Mouse (Mus musculus) CH12.LX (cell line): ENCODE measurements around the gene Ppm1l.

Source experiments
- BHLHE40 ChIP-seq: IDR thresholded peaks from 2 replicates; pipeline ENCODE4 v1.6.1; 2011; ENCODE audit warnings: mild to moderate bottlenecking, low read depth, low read length, improper control_type of control experiment
- CTCF ChIP-seq, 2 experiments: IDR thresholded peaks in 1 of 2; conservative IDR thresholded peaks in 1 of 2; 2 replicates each; pipeline ENCODE4 v1.5.1; 2011 to 2012; ENCODE audit warnings: low read depth in 2 of 2, low read length in 2 of 2, improper control_type of control experiment in 1 of 2, inconsistent platforms in 1 of 2, mild to moderate bottlenecking in 1 of 2, moderate library complexity in 1 of 2
- GABPA ChIP-seq: IDR thresholded peaks from 2 replicates; pipeline ENCODE4 v1.6.1; 2012; ENCODE audit warnings: low read depth, low read length, improper control_type of control experiment, inconsistent platforms; ENCODE audit not compliant: insufficient replicate concordance
- KAT2A ChIP-seq: IDR thresholded peaks from 2 replicates; pipeline ENCODE4 v1.6.1; 2012; ENCODE audit warnings: low read length, improper control_type of control experiment, inconsistent platforms; ENCODE audit not compliant: insufficient replicate concordance
- MAFK ChIP-seq: IDR thresholded peaks from 2 replicates; pipeline ENCODE4 v1.6.1; 2011; ENCODE audit warnings: low read length, improper control_type of control experiment; ENCODE audit not compliant: insufficient replicate concordance
- MYC ChIP-seq: IDR thresholded peaks from 2 replicates; pipeline ENCODE4 v1.6.1; 2011; ENCODE audit warnings: low read depth, mild to moderate bottlenecking, improper control_type of control experiment, low read length
- NELFE ChIP-seq: IDR thresholded peaks from 2 replicates; pipeline ENCODE4 v1.6.1; 2011; ENCODE audit warnings: low read depth, low read length, improper control_type of control experiment
- NRF1 ChIP-seq: IDR thresholded peaks from 2 replicates; pipeline ENCODE4 v1.6.1; 2014; ENCODE audit warnings: low read depth, mild to moderate bottlenecking, inconsistent platforms, low read length, improper control_type of control experiment, moderate library complexity
- POLR2A ChIP-seq: IDR thresholded peaks from 2 replicates; pipeline ENCODE4 v1.6.1; 2011; ENCODE audit warnings: low read depth, mild to moderate bottlenecking, improper control_type of control experiment, low read length
- POLR2AphosphoS2 ChIP-seq: IDR thresholded peaks from 2 replicates; pipeline ENCODE4 v1.6.1; 2011; ENCODE audit warnings: low read depth, low read length, improper control_type of control experiment
- RAD21 ChIP-seq: IDR thresholded peaks from 2 replicates; pipeline ENCODE4 v1.6.1; 2011; ENCODE audit warnings: low read depth, mild to moderate bottlenecking, low read length, improper control_type of control experiment, moderate library complexity
- TBP ChIP-seq: conservative IDR thresholded peaks from 2 replicates; pipeline ENCODE4 v1.6.1; 2011; ENCODE audit warnings: low read depth, low read length, improper control_type of control experiment
- USF2 ChIP-seq: conservative IDR thresholded peaks from 2 replicates; pipeline ENCODE4 v1.6.1; 2011; ENCODE audit warnings: low read depth, low read length, improper control_type of control experiment
- ZMIZ1 ChIP-seq: IDR thresholded peaks from 2 replicates; pipeline ENCODE4 v1.6.1; 2012; ENCODE audit warnings: low read depth, mild to moderate bottlenecking, inconsistent platforms, low read length, improper control_type of control experiment

GRCm38 (mm10) chr3:69274664-69275312 is 41.9 kb upstream of the Ppm1l start:
- TF ChIP-seq KAT2A = no peak
- no peak for TF ChIP-seq POLR2A
- peak; percentile 39; the same call in 1 of the 2 replicates for TF ChIP-seq MAFK
- peak; percentile 96 for TF ChIP-seq BHLHE40
- 0 out of 2 replicates have a peak, but pooled peaks have one; percentile 36 for TF ChIP-seq MYC
- no peak for TF ChIP-seq CTCF (conservative IDR thresholded peaks at IDR 0.05 in 1 of 2, IDR thresholded peaks at IDR 0.05 in 1 of 2; ENCODE audit: low read depth in 2 of 2, low read length in 2 of 2)
- no peak for TF ChIP-seq NRF1
- no peak for TF ChIP-seq ZMIZ1
- peak; percentile 58 for TF ChIP-seq USF2
- TF ChIP-seq RAD21 = no peak
- no peak for TF ChIP-seq POLR2AphosphoS2
- TF ChIP-seq TBP = no peak
- no peak for TF ChIP-seq NELFE
- no peak for TF ChIP-seq GABPA
